Mouse (Mus musculus) granulocyte monocyte progenitor cell, adult 5-6 weeks (primary cell): ENCODE results near the gene Krtdap. TPM values are rescaled to one million over a fixed set of nuclear protein-coding genes. Genes with fewer than 3 reads are reported as not detected.

Experiments used
- ATAC-seq: replicated peaks from 2 replicates; pipeline ENCODE4 v1.8.0; 2016; ENCODE audit warnings: mild to moderate bottlenecking, moderate TSS enrichment, inconsistent platforms; ENCODE audit not compliant: poor library complexity, severe bottlenecking
- total RNA-seq, 2 experiments: library from RNA; stranded (forward) in 1 of 2; stranded (reverse) in 1 of 2; fragments of 200-712, 200-1000 nt in 1 of 2; fragments of >200 nt in 1 of 2; fragmentation: Nextera tagmentation in 1 of 2; gene quantifications; 2 replicates each; pipeline ENCODE4 v1.2.3; 2014 to 2017

The Krtdap gene
- total RNA-seq (2014; fragmentation: Nextera tagmentation) = not detected in 2 replicates
- total RNA-seq (2017) = not detected in 2 replicates

- no peak for ATAC-seq
These were observed at the start of gene Krtdap for GRCm38 (mm10) chr7:30787377-30788022. TSS of gene Krtdap (plus strand) at chr7:30787896.

- peak; percentile 77 for ATAC-seq
These were observed 45.1 kb upstream of the Krtdap start for GRCm38 (mm10) chr7:30742570-30742969.

GRCm38 (mm10) chr7:30743617-30744016 is 44.1 kb upstream of the Krtdap start, which contains the start of gene Gapdhs:
TSS of gene Gapdhs (minus strand) at chr7:30743681.
- ATAC-seq = peak; percentile 26

- ATAC-seq = peak; percentile 36; the same call in 1 of the 2 replicates
These were observed 43.6 kb upstream of the Krtdap start for GRCm38 (mm10) chr7:30744022-30744598.

- no peak for ATAC-seq
These were observed 40.0 kb upstream of the Krtdap start for GRCm38 (mm10) chr7:30747525-30748204.

- no peak for ATAC-seq
These were observed 37.7 kb upstream of the Krtdap start for GRCm38 (mm10) chr7:30749824-30750606.

GRCm38 (mm10) chr7:30751086-30751669 is 36.5 kb upstream of the Krtdap start, which contains the start of gene Sbsn:
TSS of gene Sbsn (plus strand) at chr7:30751471.
- ATAC-seq = no peak

- ATAC-seq = no peak
These were observed 30.7 kb upstream of the Krtdap start for GRCm38 (mm10) chr7:30757001-30757400.

GRCm38 (mm10) chr7:30758853-30759252 is 28.8 kb upstream of the Krtdap start:
- no peak for ATAC-seq

- peak; percentile 88 for ATAC-seq
These were observed 25.8 kb upstream of the Krtdap start for GRCm38 (mm10) chr7:30761769-30762352.

- no peak for ATAC-seq
These were observed 24.2 kb upstream of the Krtdap start, which contains the start of gene Dmkn for GRCm38 (mm10) chr7:30763456-30763855. TSS of gene Dmkn (plus strand) at chr7:30763756.

GRCm38 (mm10) chr7:30765173-30765572 is 22.5 kb upstream of the Krtdap start:
- ATAC-seq = no peak

- no peak for ATAC-seq
These were observed 21.3 kb upstream of the Krtdap start for GRCm38 (mm10) chr7:30766408-30766807.

GRCm38 (mm10) chr7:30769236-30769635 is 18.5 kb upstream of the Krtdap start:
- ATAC-seq = 0 out of 2 replicates have a peak, but pooled peaks have one; percentile 21

GRCm38 (mm10) chr7:30776104-30776503 is 11.6 kb upstream of the Krtdap start:
- ATAC-seq = peak; percentile 63

GRCm38 (mm10) chr7:30777081-30777579 is 10.6 kb upstream of the Krtdap start:
- ATAC-seq = peak; percentile 56

GRCm38 (mm10) chr7:30777911-30778310 is 9.8 kb upstream of the Krtdap start:
- ATAC-seq = peak; percentile 54

GRCm38 (mm10) chr7:30781792-30782191 is 5.9 kb upstream of the Krtdap start:
- ATAC-seq = peak; percentile 60

GRCm38 (mm10) chr7:30782658-30783057 is 5.0 kb upstream of the Krtdap start:
- no peak for ATAC-seq
